Mouse (Mus musculus) G1E (cell line): ENCODE data around the gene Sesn3. TPM values are rescaled to one million over a fixed set of nuclear protein-coding genes. Genes with fewer than 3 reads are reported as not detected.

ENCODE experiments used
- ATAC-seq: 2 replicates; pipeline ENCODE4 v1.8.0; 2016; ENCODE audit warnings: mild to moderate bottlenecking; ENCODE audit not compliant: insufficient number of reproducible peaks, poor library complexity, low FRiP score, severe bottlenecking; ENCODE audit errors: extremely low read depth
- DNase-seq: peaks from one replicate; pipeline ENCODE4 v3.0.0; 2012; ENCODE audit warnings: low spot score
- H3K27me3 ChIP-seq: 2 replicates; pipeline ENCODE4 v1.6.1; 2012; ENCODE audit warnings: mild to moderate bottlenecking, low read length, inconsistent platforms; ENCODE audit not compliant: insufficient read depth
- H3K36me3 ChIP-seq: replicated peaks from 2 replicates; pipeline ENCODE3; 2012; ENCODE audit warnings: mild to moderate bottlenecking, inconsistent platforms
- H3K4me1 ChIP-seq: 2 replicates; pipeline ENCODE4 v1.6.1; 2012; ENCODE audit warnings: low read depth, low read length, inconsistent platforms, mixed read lengths; ENCODE audit not compliant: insufficient read depth
- H3K4me3 ChIP-seq: 2 replicates; pipeline ENCODE4 v1.5.1; 2012; ENCODE audit warnings: low read depth, mild to moderate bottlenecking, inconsistent platforms, low read length, moderate library complexity, mixed read lengths
- H3K9me3 ChIP-seq: replicated peaks from 2 replicates; pipeline ENCODE4 v1.6.1; 2012; ENCODE audit warnings: inconsistent platforms
- CTCF ChIP-seq: IDR thresholded peaks from 2 replicates; pipeline ENCODE4 v1.5.1; 2012; ENCODE audit warnings: low read depth, low read length, inconsistent platforms, mixed read lengths
- GATA1 ChIP-seq: IDR thresholded peaks from 2 replicates; pipeline ENCODE4 v1.6.1; 2012; ENCODE audit warnings: borderline replicate concordance, low read length, inconsistent platforms, mixed read lengths
- GATA2 ChIP-seq: IDR thresholded peaks from 2 replicates; pipeline ENCODE4 v1.6.1; 2012; ENCODE audit warnings: low read depth, low read length, inconsistent platforms, borderline replicate concordance
- POLR2AphosphoS5 ChIP-seq: IDR thresholded peaks from 2 replicates; pipeline ENCODE4 v1.6.1; 2012; ENCODE audit warnings: low read depth, low read length, inconsistent platforms; ENCODE audit not compliant: insufficient replicate concordance
- TAL1 ChIP-seq: conservative IDR thresholded peaks from 2 replicates; pipeline ENCODE4 v1.6.1; 2012; ENCODE audit warnings: low read depth, low read length, inconsistent platforms, mixed read lengths
- polyA plus RNA-seq: library from polyadenylated mRNA; stranded (reverse); fragments of >175 nt; gene quantifications from 2 replicates; pipeline ENCODE4 v1.2.3, GENCODE M21; 2012
- total RNA-seq, 2 experiments: library from RNA; stranded (forward) in 1 of 2; stranded (reverse) in 1 of 2; fragments of 200-1000 nt in 1 of 2; fragments of >200 nt in 1 of 2; fragmentation: Nextera tagmentation in 1 of 2; gene quantifications; 2 replicates each; pipeline ENCODE4 v1.2.3; 2014 to 2017

Gene Sesn3
- total and polyA plus RNA-seq, 3 experiments = 0.07 to 0.22 TPM; not detected in 1

- DNase-seq = no peak
- H3K9me3 ChIP-seq = no peaks in the 10 kb centered on the region
- H3K36me3 ChIP-seq = peaks cover 50% of the 10 kb centered on the region
- TF ChIP-seq TAL1 = no peak
- TF ChIP-seq CTCF = no peak
- no peak for TF ChIP-seq GATA2
- TF ChIP-seq POLR2AphosphoS5 = no peak
- TF ChIP-seq GATA1 = no peak
- no peak overlapping the region for H3K4me3 ChIP-seq
- no peak for ATAC-seq
- peaks cover 40% of the 10 kb centered on the region for H3K4me1 ChIP-seq
- no peaks in the 10 kb centered on the region for H3K27me3 ChIP-seq
These were observed 101.3 kb downstream of the Sesn3 start for GRCm38 (mm10) chr9:14376149-14376548.

DNA sequence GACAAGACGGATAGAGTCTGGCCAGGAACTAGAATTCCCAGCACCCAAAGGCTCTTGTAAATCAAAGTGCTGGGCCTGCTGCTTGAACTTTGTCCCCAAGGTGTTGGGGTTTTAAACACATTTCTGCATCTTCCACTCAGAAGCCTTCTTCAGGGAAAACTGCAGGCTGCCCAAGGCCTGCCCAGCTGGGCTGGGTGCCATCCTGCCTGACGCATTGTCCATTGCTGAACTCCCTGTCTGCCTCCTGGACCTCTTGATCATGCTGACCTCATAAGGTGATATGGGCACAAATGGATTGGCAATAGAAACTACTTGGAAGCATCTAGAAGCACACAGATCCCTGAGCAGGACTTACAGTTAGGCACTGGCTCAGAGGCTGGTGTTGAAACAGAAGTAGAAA is 103.3 kb downstream of the Sesn3 start:
- H3K9me3 ChIP-seq = no peaks in the 10 kb centered on the region
- ATAC-seq (no peak), DNase-seq (no peak)
- peaks cover 49% of the 10 kb centered on the region for H3K4me1 ChIP-seq
- no peaks in the 10 kb centered on the region for H3K27me3 ChIP-seq
- no peak for TF ChIP-seq GATA2
- TF ChIP-seq GATA1 = no peak
- no peak for TF ChIP-seq POLR2AphosphoS5
- no peak for TF ChIP-seq CTCF
- TF ChIP-seq TAL1 = no peak
- no peak overlapping the region for H3K4me3 ChIP-seq
- peaks cover 41% of the 10 kb centered on the region for H3K36me3 ChIP-seq

- Histone ChIP-seq H3K27me3 (no peaks in the 10 kb centered on the region), H3K4me1 (peaks cover 52% of the 10 kb centered on the region), H3K36me3 (peaks cover 40% of the 10 kb centered on the region), H3K4me3 (peak overlapping the region; percentile 84), H3K9me3 (no peaks in the 10 kb centered on the region)
- DNase-seq (no peak), ATAC-seq (no peak)
- no peak for TF ChIP-seq POLR2AphosphoS5
- no peak for TF ChIP-seq GATA2
- TF ChIP-seq GATA1 = no peak
- no peak for TF ChIP-seq CTCF
- TF ChIP-seq TAL1 = no peak
These were observed 105.0 kb downstream of the Sesn3 start for GRCm38 (mm10) chr9:14379769-14380385.

DNA sequence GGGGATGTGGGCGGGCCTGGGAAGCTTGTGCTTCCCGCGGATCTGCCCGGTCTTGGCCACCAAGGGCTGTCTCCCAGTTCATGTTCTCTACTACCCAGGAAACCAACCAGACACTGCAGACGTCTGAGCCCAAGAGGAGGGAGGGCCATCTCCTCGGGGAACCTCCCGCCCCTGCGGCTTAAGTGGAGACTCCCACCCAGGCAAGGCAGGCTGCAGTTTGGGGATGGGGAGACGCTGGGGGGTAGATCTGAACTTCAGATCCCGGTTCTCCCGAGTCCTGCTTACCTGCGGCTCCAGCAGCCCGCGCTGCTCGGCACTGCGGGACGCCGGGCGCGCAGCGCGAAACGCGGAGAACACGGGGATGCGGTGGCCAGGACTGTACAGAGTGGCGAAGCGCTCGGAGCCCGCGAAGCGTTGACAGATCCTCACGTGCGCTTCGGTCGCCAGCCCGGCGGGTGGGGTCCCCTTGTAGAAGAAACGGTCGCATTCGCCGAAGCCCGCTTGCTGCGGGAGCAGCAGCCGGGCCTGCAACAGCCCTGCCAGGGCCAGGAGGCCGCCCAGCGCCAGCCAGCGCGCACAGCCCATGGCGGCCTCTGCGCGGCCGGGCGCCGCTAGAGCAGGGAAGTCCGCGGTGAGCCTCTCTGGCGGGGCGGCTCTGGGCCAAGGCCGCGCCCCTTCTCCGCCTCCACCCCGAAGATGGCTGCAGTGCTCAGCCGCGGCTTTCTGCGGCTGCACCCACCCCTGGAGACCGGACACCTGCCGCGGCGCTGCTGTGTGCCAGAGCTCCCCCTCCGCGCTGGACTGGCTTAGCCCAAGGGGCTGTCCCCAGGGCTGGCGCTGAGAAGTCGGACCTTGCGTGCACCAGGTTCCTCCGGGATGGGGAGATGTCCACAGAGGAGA is 105.8 kb downstream of the Sesn3 start:
- DNase-seq (peak; percentile 84), ATAC-seq (peak; percentile 82)
- peaks cover 56% of the 10 kb centered on the region for H3K4me1 ChIP-seq
- H3K27me3 ChIP-seq = no peaks in the 10 kb centered on the region
- TF ChIP-seq TAL1 (no peak), CTCF (no peak), POLR2AphosphoS5 (no peak), GATA1 (no peak), GATA2 (no peak)
- peaks cover 40% of the 10 kb centered on the region for H3K36me3 ChIP-seq
- H3K4me3 ChIP-seq = peak overlapping the region; percentile 84
- H3K9me3 ChIP-seq = no peaks in the 10 kb centered on the region

- ATAC-seq (no peak), DNase-seq (peak; percentile 27)
- Histone ChIP-seq H3K27me3 (no peaks in the 10 kb centered on the region), H3K9me3 (no peaks in the 10 kb centered on the region), H3K4me3 (peak within 1 kb of the TSS; percentile 84), H3K4me1 (peaks cover 60% of the 10 kb centered on the region), H3K36me3 (peaks cover 41% of the 10 kb centered on the region)
- no peak for TF ChIP-seq TAL1
- no peak for TF ChIP-seq POLR2AphosphoS5
- TF ChIP-seq GATA1 = no peak
- TF ChIP-seq GATA2 = no peak
- no peak for TF ChIP-seq CTCF
These were observed 106.6 kb downstream of the Sesn3 start, which contains the start of gene Endod1 for GRCm38 (mm10) chr9:14381353-14382055. TSS of gene Endod1 (minus strand) at chr9:14381507.

GRCm38 (mm10) chr9:14382256-14382791 is 107.5 kb downstream of the Sesn3 start:
- Histone ChIP-seq H3K4me1 (peaks cover 63% of the 10 kb centered on the region), H3K27me3 (no peaks in the 10 kb centered on the region), H3K4me3 (no peak overlapping the region), H3K36me3 (peaks cover 38% of the 10 kb centered on the region), H3K9me3 (no peaks in the 10 kb centered on the region)
- ATAC-seq = no peak
- TF ChIP-seq TAL1 = no peak
- TF ChIP-seq GATA2 = no peak
- TF ChIP-seq POLR2AphosphoS5 = no peak
- no peak for TF ChIP-seq CTCF
- no peak for TF ChIP-seq GATA1
- no peak for DNase-seq
